Mouse (Mus musculus): ENCODE results near the gene Szt2. TPM values are rescaled to one million over a fixed set of nuclear protein-coding genes. Genes with fewer than 3 reads are reported as not detected.

Gene Szt2
- polyA plus RNA-seq, 1 experiment = 22.5 TPM

Other genes with a start within 250 kb of the Szt2 start
- gene Kdm4a, start 229.2 kb downstream of the Szt2 start, polyA plus RNA-seq (2012; rRNA removed) = 18.5 and 27.8 TPM in 2 replicates
- 86.5 and 143 TPM in 2 replicates for gene Ptprf, start 117.9 kb downstream of the Szt2 start, polyA plus RNA-seq (2012; rRNA removed)
- gene Med8, start 64 bp upstream of the Szt2 start, polyA plus RNA-seq (2012; rRNA removed) = 44.9 and 48.6 TPM in 2 replicates
- 380 and 399 TPM in 2 replicates for gene Elovl1, start 18.8 kb upstream of the Szt2 start, polyA plus RNA-seq (2012; rRNA removed)
- 70.4 and 90.0 TPM in 2 replicates for gene Cdc20, start 28.1 kb upstream of the Szt2 start, polyA plus RNA-seq (2012; rRNA removed)
- gene Mpl, start 48.2 kb upstream of the Szt2 start, polyA plus RNA-seq (2012; rRNA removed) = 0.02 and 0.08 TPM in 2 replicates
- gene Tie1, start 80.8 kb upstream of the Szt2 start, polyA plus RNA-seq (2012; rRNA removed) = 7.9 and 11.3 TPM in 2 replicates
- gene 2610528J11Rik, start 117.7 kb upstream of the Szt2 start, polyA plus RNA-seq (2012; rRNA removed) = 93.0 and 123 TPM in 2 replicates
- gene Tmem125, start 134.8 kb upstream of the Szt2 start, polyA plus RNA-seq (2012; rRNA removed) = 47.8 and 53.0 TPM in 2 replicates
- 0.03 and 0.26 TPM in 2 replicates for gene Cfap57, start 211.5 kb upstream of the Szt2 start, polyA plus RNA-seq (2012; rRNA removed)
- 22.8 and 24.3 TPM in 2 replicates for gene Ebna1bp2, start 211.5 kb upstream of the Szt2 start, polyA plus RNA-seq (2012; rRNA removed)
- not detected in 2 replicates for gene Olfr62, start 249.7 kb upstream of the Szt2 start, polyA plus RNA-seq (2012; rRNA removed)